Mouse (Mus musculus) megakaryocyte-erythroid progenitor cell, adult 5-6 weeks (primary cell): ENCODE measurements at regions not wholly inside any gene's neighbourhood (a gene's known extent, or its start where the extent isn't known, plus 50 kb on each side); places are given as distances from the start of the nearest gene placed in this dataset.

Experiments
- ATAC-seq: replicated peaks from 2 replicates; pipeline ENCODE4 v1.8.0; 2016; ENCODE audit warnings: mild to moderate bottlenecking, inconsistent platforms; ENCODE audit not compliant: severe bottlenecking, poor library complexity, low FRiP score, low TSS enrichment

GRCm38 (mm10) chr11:22671791-22672490 lies 160.1 kb downstream of the Tmem17 start:
- ATAC-seq = no peak

GRCm38 (mm10) chr11:22675047-22675446 lies 163.2 kb downstream of the Tmem17 start:
- ATAC-seq = no peak

- ATAC-seq = no peak
Measured at GRCm38 (mm10) chr11:22675754-22676153, 163.9 kb downstream of the Tmem17 start.

GRCm38 (mm10) chr11:22677337-22677736 lies 165.4 kb downstream of the Tmem17 start:
- ATAC-seq = peak; percentile 61; the same call in 1 of the 2 replicates

GRCm38 (mm10) chr11:22684576-22684975 lies 172.7 kb downstream of the Tmem17 start:
- no peak for ATAC-seq

- ATAC-seq = no peak
Measured at GRCm38 (mm10) chr11:22690829-22691228, 169.9 kb downstream of the B3gnt2 start.

- no peak for ATAC-seq
Measured at GRCm38 (mm10) chr11:22692281-22692857, 168.4 kb downstream of the B3gnt2 start.

- ATAC-seq = no peak
Measured at GRCm38 (mm10) chr11:22692941-22693341, 167.8 kb downstream of the B3gnt2 start.

- ATAC-seq = no peak
Measured at GRCm38 (mm10) chr11:22693376-22693775, 167.4 kb downstream of the B3gnt2 start.

GRCm38 (mm10) chr11:22693984-22694383 lies 166.8 kb downstream of the B3gnt2 start:
- no peak for ATAC-seq

GRCm38 (mm10) chr11:22694829-22695228 lies 165.9 kb downstream of the B3gnt2 start:
- peak; percentile 62 for ATAC-seq

- no peak for ATAC-seq
Measured at GRCm38 (mm10) chr11:22695237-22695636, 165.5 kb downstream of the B3gnt2 start.

GRCm38 (mm10) chr11:22698057-22698941 lies 162.5 kb downstream of the B3gnt2 start:
- no peak; the same call in 1 of the 2 replicates for ATAC-seq

GRCm38 (mm10) chr11:22706082-22706481 lies 154.7 kb downstream of the B3gnt2 start:
- no peak for ATAC-seq
